Mouse (Mus musculus) C2C12 (cell line): ENCODE results near the gene Dchs1.

Source experiments
- CEBPB ChIP-seq: IDR thresholded peaks from one replicate; pipeline ENCODE4 v1.6.1; 2011; ENCODE audit warnings: low read depth, mild to moderate bottlenecking, control low read depth, moderate library complexity
- CTCF ChIP-seq: IDR thresholded peaks from one replicate; pipeline ENCODE4 v1.5.1; 2011; ENCODE audit not compliant: control insufficient read depth, insufficient read depth, insufficient read length
- FOSL1 ChIP-seq: IDR thresholded peaks from one replicate; pipeline ENCODE4 v1.8.0; 2011; ENCODE audit warnings: mild to moderate bottlenecking, low read length; ENCODE audit not compliant: poor library complexity, insufficient read depth, severe bottlenecking
- MAX ChIP-seq: IDR thresholded peaks from one replicate; pipeline ENCODE4 v1.6.1; 2011; ENCODE audit warnings: mild to moderate bottlenecking, control low read depth
- MYOD1 ChIP-seq: IDR thresholded peaks from one replicate; pipeline ENCODE4 v1.6.1; 2011; ENCODE audit warnings: low read depth; ENCODE audit not compliant: control insufficient read depth, insufficient read length
- MYOG ChIP-seq: IDR thresholded peaks from one replicate; pipeline ENCODE4 v1.6.1; 2011; ENCODE audit not compliant: control insufficient read depth, insufficient read length; ENCODE audit errors: extremely low read depth
- USF1 ChIP-seq: IDR thresholded peaks from one replicate; pipeline ENCODE4 v1.6.1; 2011; ENCODE audit warnings: low read depth, mild to moderate bottlenecking, control low read depth, moderate library complexity

GRCm38 (mm10) chr7:105813326-105813725 is 25.9 kb upstream of the Dchs1 start:
- TF ChIP-seq FOSL1 (no peak), USF1 (no peak), CTCF (no peak), MYOD1 (no peak), MAX (no peak), MYOG (no peak), CEBPB (no peak)
